Mouse (Mus musculus) lung, adult 2 months (tissue): ENCODE measurements around the gene Sept7. TPM values are rescaled to one million over a fixed set of nuclear protein-coding genes. Genes with fewer than 3 reads are reported as not detected.
"Not testable (repeated sequence)": the region's sequence is repeated elsewhere in the genome, so short reads cannot be mapped to it uniquely, and the experiment has no call there.

Experiments
- DNase-seq: peaks from one replicate; pipeline ENCODE4 v3.0.0; 2022
- H3K4me1 ChIP-seq: fragments of 200-500 bp; 2 replicates; pipeline ENCODE4 v1.6.1; 2011; ENCODE audit warnings: low read length; ENCODE audit not compliant: control insufficient read depth, insufficient read depth
- H3K4me3 ChIP-seq: fragments of 200-500 bp; replicated peaks from 2 replicates; pipeline ENCODE3; 2011; ENCODE audit warnings: low read depth, mild to moderate bottlenecking, control low read depth, low read length; ENCODE audit errors: extremely low read depth
- CTCF ChIP-seq: fragments of 200-500 bp; IDR thresholded peaks from 2 replicates; pipeline ENCODE4 v1.5.1; 2011; ENCODE audit warnings: mild to moderate bottlenecking, low read length, control low read depth; ENCODE audit not compliant: insufficient read depth
- POLR2A ChIP-seq: fragments of 200-500 bp; IDR thresholded peaks from 2 replicates; pipeline ENCODE4 v1.6.1; 2011; ENCODE audit warnings: low read depth, mild to moderate bottlenecking, control low read depth, low read length, borderline replicate concordance; ENCODE audit errors: extremely low read depth
- WGBS: fragments of 180-500 bp; shearing (Covaris S2); methylation state at CpG from one replicate; pipeline ENCODE4 v1.1.7; 2018; 5-methylcytosine and 5-hydroxymethylcytosine counted together
- polyA plus RNA-seq: library from polyadenylated mRNA; depleted of rRNA; stranded (reverse); fragments of >200 nt; gene quantifications from 2 replicates; pipeline ENCODE4 v1.2.3, GENCODE M21; 2012

Gene Sept7
- polyA plus RNA-seq, 1 experiment = 21.3 TPM

DNA sequence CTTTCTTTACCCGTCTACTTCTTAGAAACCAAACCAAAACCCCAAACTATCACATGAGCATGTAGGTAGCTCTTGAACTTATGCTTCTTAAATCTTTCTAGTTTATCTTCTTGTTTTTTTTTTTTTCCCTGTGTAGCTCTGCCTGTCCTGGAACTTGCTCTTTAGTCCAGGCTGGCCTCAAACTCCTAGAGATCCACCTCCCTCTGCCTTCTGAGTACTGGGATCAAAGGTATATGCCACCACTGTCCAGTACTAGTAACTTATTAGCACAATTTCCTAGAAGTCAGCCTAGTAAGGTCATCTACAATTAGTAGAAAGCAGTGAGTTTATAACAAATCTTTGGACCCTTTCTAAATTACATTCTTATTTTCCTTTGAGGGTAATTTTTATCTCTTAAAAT is 37.6 kb downstream of the Sept7 start:
- DNase-seq = no peak
- TF ChIP-seq CTCF (no peak), POLR2A (no peak)
- H3K4me1 ChIP-seq = no peaks in the 10 kb centered on the region
- H3K4me3 ChIP-seq = no peak overlapping the region
- 70% methylated on average over 1 of the region's 1 CpGs for WGBS

GRCm38 (mm10) chr9:25309505-25310182 is 57.4 kb downstream of the Sept7 start:
- TF ChIP-seq POLR2A (no peak), CTCF (peak; percentile 52; the same call in 1 of the 2 replicates)
- H3K4me3 ChIP-seq = no peak overlapping the region
- no peaks in the 10 kb centered on the region for H3K4me1 ChIP-seq
- DNase-seq = no peak
- 68% methylated on average over 1 of the region's 1 CpGs for WGBS

DNA sequence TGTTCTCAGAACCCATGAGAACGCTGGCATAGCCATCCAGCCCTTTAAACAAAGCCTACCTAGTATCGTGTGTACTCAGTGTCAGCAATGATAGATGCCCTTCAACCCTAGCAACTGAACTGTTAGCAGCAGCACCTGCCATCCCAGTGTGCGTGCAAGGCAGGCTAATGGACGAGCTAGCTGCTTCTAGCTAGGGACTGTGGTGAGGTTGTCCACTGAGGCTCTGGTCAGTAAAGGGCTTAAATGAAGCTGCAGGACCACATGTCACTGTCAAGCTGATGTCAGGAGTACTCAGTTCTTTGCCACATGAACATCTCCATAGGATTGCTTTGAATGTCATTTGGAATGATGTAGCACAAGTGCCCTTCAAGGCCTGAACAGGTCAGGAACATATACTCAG is 62.1 kb downstream of the Sept7 start:
- H3K4me3 ChIP-seq = no peak overlapping the region
- 76% methylated on average over 4 of the region's 4 CpGs for WGBS
- TF ChIP-seq POLR2A (no peak), CTCF (no peak)
- DNase-seq = no peak
- H3K4me1 ChIP-seq = no peaks in the 10 kb centered on the region

DNA sequence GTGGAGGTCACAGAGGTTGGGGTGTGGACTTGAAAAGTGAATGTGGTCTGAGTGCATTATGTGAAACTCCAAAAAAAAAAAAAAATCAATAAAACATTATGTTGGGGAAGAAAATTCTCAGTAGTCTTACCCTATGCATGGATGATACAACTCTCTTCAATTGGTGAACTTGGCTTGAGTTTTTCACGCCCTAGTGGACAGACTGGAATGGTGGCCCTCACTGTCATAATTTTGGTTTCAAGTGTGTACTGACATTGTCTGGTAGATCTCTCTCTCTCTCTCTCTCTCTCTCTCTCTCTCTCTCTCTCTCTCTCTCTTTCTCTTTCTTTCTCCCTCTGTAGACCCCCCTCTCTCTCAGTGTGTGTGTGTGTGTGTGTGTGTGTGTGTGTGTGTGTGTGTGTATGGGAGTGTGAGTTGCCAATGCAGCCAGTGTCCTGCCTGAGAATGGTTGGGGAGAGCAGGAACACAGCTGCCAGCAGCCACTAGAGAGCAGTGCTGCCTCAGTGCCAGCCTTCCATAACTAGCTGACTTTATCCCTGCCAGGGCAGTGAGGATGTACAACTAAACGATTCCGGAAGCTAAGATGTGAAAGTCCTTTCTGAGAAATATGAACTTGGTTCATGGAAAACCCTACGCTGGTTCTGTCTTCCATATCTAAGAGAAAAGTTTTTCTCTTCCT is 65.7 kb downstream of the Sept7 start:
- TF ChIP-seq POLR2A (no peak), CTCF (peak; percentile 87)
- Histone ChIP-seq H3K4me3 (no peak overlapping the region), H3K4me1 (no peaks in the 10 kb centered on the region)
- WGBS = 43% methylated on average over 4 of the region's 4 CpGs
- peak; percentile 19 for DNase-seq

GRCm38 (mm10) chr9:25319676-25320075 is 67.4 kb downstream of the Sept7 start:
- WGBS = 86% methylated on average over 6 of the region's 6 CpGs
- not testable (repeated sequence) for H3K4me1 ChIP-seq, DNase-seq, H3K4me3 ChIP-seq

DNA sequence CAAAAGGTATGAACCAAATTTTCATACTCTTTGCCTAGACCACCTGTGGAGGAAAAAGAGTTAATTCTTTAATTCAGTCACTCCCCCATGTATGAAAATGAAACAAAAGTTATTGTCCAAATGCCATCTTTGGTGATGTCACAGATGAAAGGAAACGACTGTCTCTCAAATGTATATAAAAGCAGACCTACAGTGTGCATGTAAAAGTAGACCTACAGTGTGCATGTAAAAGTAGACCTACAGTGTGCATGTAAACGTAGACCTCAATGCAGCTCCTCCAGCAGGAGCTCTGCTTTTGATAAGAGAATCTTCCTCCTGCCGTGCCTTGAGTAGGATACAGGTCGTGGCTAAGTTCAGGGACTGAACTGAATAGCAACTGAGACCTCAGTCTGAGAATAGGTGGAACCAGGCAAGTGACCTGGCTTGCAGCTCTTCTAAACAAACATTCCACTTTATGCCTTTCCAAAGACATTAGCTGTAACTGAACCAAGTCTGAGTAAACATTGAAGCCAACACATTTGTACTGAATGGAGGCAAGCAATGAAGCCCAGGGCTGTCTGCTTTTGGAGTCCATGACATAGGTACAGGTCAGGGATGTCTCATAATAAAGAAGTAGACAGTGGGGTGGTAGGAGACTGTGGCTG is 75.6 kb downstream of the Sept7 start:
- Histone ChIP-seq H3K4me1 (no peaks in the 10 kb centered on the region), H3K4me3 (no peak overlapping the region)
- WGBS = 71% methylated on average over 4 of the region's 4 CpGs
- no peak for DNase-seq
- TF ChIP-seq POLR2A (no peak), CTCF (no peak)

- no peak for DNase-seq
- no peak overlapping the region for H3K4me3 ChIP-seq
- no peaks in the 10 kb centered on the region for H3K4me1 ChIP-seq
- TF ChIP-seq CTCF = no peak
- no peak for TF ChIP-seq POLR2A
- WGBS = 68% methylated on average over 11 of the region's 11 CpGs
Observed at GRCm38 (mm10) chr9:25328946-25329723, 76.9 kb downstream of the Sept7 start.

DNA sequence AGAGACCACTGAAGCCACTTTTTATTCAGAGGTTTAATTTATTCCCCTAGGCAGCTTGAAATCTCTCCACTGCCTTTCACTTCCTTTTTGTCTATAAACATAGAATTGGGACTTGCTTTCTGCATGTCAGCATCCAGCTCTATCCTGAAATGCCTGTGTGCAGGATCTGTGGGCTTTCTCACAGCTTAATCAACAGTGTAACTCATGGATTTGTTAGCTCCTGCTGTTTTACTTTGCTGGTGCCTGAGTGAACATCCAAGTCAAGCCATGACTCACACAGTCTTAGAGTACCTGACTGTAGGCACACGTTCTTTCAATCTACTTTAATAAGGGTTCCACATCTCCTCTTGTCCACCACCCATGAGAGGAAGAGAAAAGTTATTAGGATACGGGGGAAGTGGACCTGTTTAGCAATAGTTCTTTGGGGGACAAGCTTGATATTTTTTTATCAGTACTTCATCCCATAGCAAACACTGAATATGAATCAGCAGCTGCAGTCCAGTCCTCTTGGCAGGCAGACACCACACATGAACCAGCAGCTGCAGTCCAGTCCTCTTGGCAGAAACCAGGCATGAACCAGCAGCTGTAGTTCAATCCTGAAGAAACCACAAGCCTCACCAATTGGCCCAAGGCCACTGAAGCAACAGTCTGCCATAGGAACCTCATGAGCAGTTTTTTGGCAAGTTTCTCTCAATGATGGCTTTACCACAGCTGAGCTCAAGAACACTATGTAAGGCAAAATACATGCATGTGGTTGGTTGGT is 85.4 kb downstream of the Sept7 start:
- WGBS = 62% methylated on average over 2 of the region's 2 CpGs
- DNase-seq = no peak
- TF ChIP-seq CTCF (no peak), POLR2A (no peak)
- H3K4me3 ChIP-seq = no peak overlapping the region
- H3K4me1 ChIP-seq = no peaks in the 10 kb centered on the region

DNA sequence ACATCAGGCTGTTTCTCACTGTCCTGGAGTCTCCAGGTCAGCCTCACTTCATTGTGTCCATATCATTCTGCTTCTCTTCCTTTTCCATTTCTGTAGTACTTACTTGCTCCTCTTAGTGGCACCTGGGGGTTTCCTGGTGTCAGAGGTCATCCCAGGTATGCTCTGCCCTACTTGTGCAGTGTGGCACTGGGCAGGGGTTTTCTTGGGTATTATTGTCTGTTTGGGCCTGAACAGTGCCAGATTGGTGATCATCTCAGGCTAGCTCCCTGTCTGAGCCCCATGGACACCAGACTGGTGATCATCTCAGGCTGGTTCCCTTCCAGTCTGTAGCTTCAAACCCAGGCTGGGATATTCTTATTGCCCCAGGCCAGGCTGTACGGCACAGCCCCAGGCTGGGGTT is 88.2 kb downstream of the Sept7 start:
- WGBS = 78% methylated on average over 1 of the region's 1 CpGs
- no peaks in the 10 kb centered on the region for H3K4me1 ChIP-seq

More for the DNA sequence above, 88.2 kb downstream of the Sept7 start:
- TF ChIP-seq CTCF = no peak
- no peak for TF ChIP-seq POLR2A
- no peak for DNase-seq
- H3K4me3 ChIP-seq = no peak overlapping the region
